Mouse (Mus musculus) right cerebral cortex, postnatal 10 days (tissue): ENCODE measurements around the gene Plce1.

ENCODE experiments used
- DNase-seq, 2 experiments: peaks; one replicate each; pipeline ENCODE4 v3.0.0; 2021; ENCODE audit warnings: low spot score in 2 of 2

Gene Plce1

GRCm38 (mm10) chr19:38589466-38589865 is 108.6 kb downstream of the Plce1 start:
- no peak for DNase-seq

- no peak for DNase-seq
These were observed 109.0 kb downstream of the Plce1 start for GRCm38 (mm10) chr19:38589941-38590340.

DNA sequence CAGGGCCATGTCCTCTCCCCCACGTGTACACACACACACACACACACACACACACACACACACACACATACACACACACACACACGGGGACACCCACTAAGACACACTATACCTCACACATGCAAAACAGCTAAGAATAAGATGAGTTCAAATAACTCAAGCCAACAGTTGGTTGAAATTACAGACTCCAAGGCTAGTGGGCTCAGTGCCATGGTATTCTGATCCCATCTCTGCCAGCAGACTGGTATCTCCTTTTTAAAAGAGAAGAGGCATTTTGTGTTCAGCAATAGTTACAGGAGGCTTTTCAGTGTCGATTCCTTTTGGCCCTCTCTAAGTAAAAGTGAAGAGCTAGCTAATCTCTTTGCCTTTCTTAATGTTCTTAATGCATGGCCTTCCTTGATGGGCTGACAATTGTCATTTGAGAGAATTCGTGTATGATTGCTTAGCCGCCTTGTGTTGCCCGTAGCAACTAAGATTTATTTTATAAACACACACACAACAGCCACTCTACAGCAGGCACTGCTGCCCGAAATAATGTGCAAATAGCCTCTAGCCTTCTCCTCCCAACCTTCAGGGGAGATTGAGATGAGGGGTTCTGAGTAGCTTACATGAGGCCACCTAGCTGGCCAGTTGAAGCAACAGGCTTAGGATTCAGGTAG is 111.8 kb downstream of the Plce1 start:
- DNase-seq: no peak

- no peak for DNase-seq
These were observed 112.5 kb downstream of the Plce1 start for GRCm38 (mm10) chr19:38593225-38593897.

GRCm38 (mm10) chr19:38596096-38596495 is 115.2 kb downstream of the Plce1 start:
- DNase-seq: no peak

GRCm38 (mm10) chr19:38597392-38597791 is 116.5 kb downstream of the Plce1 start:
- DNase-seq: no peak

- DNase-seq: no peak
These were observed 118.1 kb downstream of the Plce1 start for GRCm38 (mm10) chr19:38599001-38599400.

DNA sequence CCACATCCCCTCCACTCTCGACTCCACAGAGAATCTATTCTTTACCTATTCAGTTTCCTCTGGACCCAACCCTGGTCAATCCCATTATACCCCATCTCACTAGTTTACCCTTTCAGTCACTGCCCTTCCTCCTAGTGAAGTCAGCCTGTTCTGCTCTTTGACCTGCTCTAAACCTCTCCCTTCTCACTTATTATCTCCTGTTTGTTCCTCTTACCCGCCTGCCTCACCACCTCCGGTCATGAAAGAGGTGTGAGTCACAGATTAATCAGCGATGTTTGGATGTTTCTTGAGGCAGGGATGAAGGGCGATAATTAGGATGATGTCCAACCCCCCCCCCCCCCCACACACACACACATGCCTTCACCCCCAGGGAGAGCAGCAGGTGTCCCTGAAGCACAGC is 120.2 kb downstream of the Plce1 start:
- DNase-seq: no peak

GRCm38 (mm10) chr19:38602811-38603210 is 121.9 kb downstream of the Plce1 start:
- peak in 1 of 2 experiments; percentile 27 for DNase-seq

GRCm38 (mm10) chr19:38607236-38607635 is 126.3 kb downstream of the Plce1 start:
- no peak for DNase-seq

- no peak for DNase-seq
These were observed 128.2 kb downstream of the Plce1 start for GRCm38 (mm10) chr19:38608951-38609654.

DNA sequence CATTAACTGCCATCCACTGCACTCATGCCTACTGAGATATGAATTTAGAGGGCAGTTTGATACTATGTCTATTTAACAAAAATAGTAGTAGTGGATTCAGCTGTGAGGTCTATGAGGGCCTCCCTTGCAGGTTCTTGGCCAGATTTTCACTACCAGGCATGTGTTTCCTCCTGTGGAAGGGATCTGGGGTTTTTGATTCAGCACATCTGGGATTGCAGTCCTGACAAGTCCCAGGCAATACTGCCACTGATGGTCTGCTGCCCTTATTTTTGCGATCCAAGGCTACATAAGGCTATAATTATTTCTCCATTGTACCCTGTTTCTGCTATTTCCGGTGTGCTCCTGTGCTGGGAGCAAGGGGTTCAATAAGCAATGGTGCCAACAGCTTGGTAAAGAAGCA is 129.4 kb downstream of the Plce1 start:
- DNase-seq: no peak

DNA sequence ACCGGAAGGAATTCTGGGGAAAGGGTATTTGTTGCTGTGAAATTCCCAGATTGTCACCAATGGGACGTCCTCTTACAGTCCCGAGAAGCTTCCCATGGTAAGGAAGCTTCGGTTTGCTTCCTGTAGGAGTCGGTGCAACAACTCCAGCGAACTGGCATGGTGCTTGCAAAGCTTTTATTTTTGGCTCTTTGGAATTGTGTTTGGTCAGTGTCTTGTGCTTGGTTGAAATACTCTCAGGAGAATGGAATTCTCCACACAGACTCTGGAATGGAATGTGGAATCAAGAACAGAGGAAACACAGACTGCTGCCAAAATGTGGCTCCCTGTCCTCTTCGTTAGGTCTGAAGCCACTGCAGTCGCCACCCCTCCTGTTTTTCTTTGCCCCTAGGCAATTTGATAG is 129.9 kb downstream of the Plce1 start:
- no peak for DNase-seq

- no peak for DNase-seq
These were observed 133.3 kb downstream of the Plce1 start for GRCm38 (mm10) chr19:38614067-38614675.

GRCm38 (mm10) chr19:38615356-38615755 is 134.4 kb downstream of the Plce1 start:
- no peak for DNase-seq

DNA sequence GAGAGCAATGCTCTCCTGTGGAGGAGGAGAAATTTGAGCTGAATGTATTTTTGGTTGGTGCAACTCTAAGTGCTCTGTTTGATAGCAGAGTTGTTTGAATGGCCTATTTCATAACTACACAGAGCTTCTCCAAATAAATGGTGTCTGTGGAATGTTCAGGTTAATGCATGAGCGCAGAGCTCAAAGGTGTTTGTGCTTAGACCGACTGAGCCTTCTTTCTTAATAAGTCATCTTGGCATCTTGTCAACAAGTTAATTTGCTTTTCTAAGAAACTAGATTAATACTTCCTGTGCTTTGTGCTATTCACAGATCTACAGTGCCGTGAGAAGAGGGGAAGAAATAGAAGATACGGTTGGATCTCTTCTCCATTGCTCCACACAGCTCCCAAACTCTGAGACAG is 139.2 kb downstream of the Plce1 start:
- DNase-seq: no peak

GRCm38 (mm10) chr19:38621546-38621945 is 140.6 kb downstream of the Plce1 start:
- peak; percentile 30 to 53 for DNase-seq

DNA sequence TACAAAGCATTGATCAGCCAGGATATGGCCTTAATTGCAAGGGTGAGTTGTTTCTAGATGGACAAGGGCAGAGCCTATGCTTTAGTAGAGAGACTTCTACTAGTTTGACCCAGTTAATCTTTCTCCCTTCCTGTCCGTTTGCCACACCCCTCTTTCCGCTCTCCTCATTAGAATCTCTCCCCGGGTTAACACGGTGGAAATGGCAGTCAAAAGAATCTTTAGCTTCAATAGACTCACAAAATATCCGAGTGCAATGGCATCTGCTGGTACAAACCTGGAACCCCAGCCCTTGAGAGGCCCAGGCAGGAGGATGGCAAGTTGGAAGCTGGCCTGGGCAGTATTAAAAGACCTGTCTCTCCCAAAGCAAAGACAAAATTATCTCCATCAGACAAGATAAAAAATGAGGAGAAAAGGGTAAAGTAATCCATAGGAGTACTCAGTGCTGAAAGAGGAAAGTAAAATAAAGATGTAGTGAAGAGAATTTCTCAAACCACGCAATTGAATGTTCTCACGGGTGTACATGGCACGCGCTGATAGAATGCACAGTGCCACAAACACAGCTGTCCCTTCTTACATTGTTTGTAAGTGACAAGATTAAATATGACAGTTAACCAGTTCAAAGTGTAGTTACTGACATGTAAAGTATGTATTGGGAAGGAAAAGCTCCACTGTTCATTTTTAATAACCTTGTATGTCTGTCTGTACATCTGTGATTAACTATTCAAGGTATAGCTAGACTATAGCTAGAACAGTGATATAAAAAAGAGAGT is 145.5 kb downstream of the Plce1 start:
- no peak for DNase-seq

DNA sequence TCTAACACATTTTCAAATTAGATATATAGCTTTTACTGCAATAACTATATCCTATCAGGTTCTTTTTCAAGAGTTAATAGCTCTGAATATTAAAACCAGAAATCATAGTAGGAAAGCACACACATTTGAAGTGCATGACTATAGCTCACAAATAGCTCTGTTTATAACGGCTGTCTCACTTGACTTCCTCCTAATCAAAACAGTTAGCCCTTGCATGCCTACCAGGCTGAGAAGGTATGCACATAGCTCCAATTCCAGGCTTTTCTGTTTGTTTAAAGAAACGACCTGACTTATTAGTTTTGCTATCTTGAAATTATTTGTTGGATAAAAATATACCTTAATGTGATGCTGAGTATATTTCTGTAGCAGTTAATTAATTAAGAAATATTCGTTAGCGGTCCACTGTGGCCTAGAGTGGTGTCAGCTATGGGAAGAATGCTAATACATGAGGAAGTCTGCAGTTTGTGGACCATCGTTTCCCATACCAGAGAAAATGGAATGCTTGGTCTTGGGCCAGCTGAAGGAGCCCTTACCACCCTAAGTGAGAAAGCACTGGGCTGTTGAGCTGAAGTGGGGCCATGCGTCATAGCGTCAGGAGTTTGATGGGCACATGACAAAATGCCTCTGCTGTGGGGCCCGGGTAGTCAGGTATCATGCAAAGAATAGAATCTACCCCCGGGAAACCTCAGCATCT is 146.3 kb downstream of the Plce1 start:
- no peak for DNase-seq

GRCm38 (mm10) chr19:38632251-38632650 is 151.3 kb downstream of the Plce1 start:
- no peak for DNase-seq

DNA sequence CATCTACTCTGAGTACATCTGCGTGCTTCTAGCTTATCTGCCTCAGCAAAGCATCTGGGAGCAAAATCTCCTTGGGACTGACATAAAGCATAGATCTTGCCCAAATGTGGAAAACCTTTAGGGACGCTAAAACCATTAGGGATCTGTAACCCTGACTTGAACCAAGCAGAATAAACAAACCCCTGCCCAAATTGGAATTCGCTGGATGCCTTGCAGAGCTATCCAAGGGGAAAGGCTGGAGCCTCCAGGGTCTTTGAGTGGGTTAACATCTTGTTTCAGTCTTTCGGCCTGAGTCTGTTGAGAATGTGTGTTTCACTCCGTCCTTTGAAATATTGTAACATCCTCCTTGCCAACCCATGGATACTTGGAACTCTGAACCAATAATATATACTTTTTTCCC is 152.4 kb downstream of the Plce1 start:
- no peak for DNase-seq
